ENCODE assay signal across 21 mouse cellular contexts in genomic region chr17:85098677-85099323, GRCm38 (mm10). TPM values are rescaled to one million over a fixed set of nuclear protein-coding genes. Genes with fewer than 3 reads are reported as not detected.
DNase-seq lines count a peak whose midpoint lies in the region; ATAC-seq lines count a peak whose summit lies in the region.
"Had no signal": no experiment of that assay in that cellular context is flagged by ENCODE, and none has a peak within 500 bp of the region (broad histone marks: within the 10 kb centered on the region; RNA-seq: fewer than 3 reads in every experiment).

No protein-coding gene starts in this region.

- no peak overlapping the region for H3K27ac ChIP-seq in heart, embryonic 10.5 days
- H3K27ac ChIP-seq in forebrain, embryonic 12.5 days: no peak overlapping the region
- H3K27ac ChIP-seq: layer of hippocampus, adult 2 months; limb, embryonic 10.5 days; macrophage had no signal

- H3K4me1 ChIP-seq in heart, embryonic 10.5 days: 0 out of 2 replicates have a peak, but pooled peaks cover 2% of the 10 kb centered on the region
- H3K4me1 ChIP-seq in forebrain, embryonic 12.5 days: no peaks in the 10 kb centered on the region
- H3K4me1 ChIP-seq: limb, embryonic 10.5 days had no signal

- H3K9me3 ChIP-seq in heart, embryonic 10.5 days: no peaks in the 10 kb centered on the region
- 0 out of 2 replicates have a peak, but pooled peaks cover 6% of the 10 kb centered on the region for H3K9me3 ChIP-seq in forebrain, embryonic 12.5 days
- H3K9me3 ChIP-seq: limb, embryonic 10.5 days had no signal

- no peak overlapping the region for H3K4me3 ChIP-seq in heart, embryonic 10.5 days
- no peak overlapping the region for H3K4me3 ChIP-seq in forebrain, embryonic 12.5 days (replicated peaks)
- H3K4me3 ChIP-seq: layer of hippocampus, adult 2 months; limb, embryonic 10.5 days; myocyte had no signal

- DNase-seq in spleen, adult 12 weeks (ENCODE audit: low spot score): peak; percentile 50
- DNase-seq in spleen, postnatal 14 days (ENCODE audit: low spot score in 2 of 2): no peak
- peak; percentile 6 for DNase-seq in Muller cell, postnatal 12 days (ENCODE audit: inconsistent ontology term)
- DNase-seq in thymus, postnatal 36 days: no peak
- no peak for DNase-seq in heart, embryonic 10.5 days (ENCODE audit: low spot score)
- DNase-seq: adrenal gland, adult 8-10 months; cerebellum, adult 9-11 months; gastrocnemius, postnatal 25 days; heart, postnatal 14 days; kidney, adult 11 months; kidney, postnatal 10 days; lung, adult 2 months; midbrain, embryonic 14.5 days; retina, postnatal 1 day had no signal

- WGBS in heart, embryonic 10.5 days: 82% methylated on average over 7 of the region's 7 CpGs
- 90% methylated on average over 7 of the region's 7 CpGs for WGBS in forebrain, embryonic 12.5 days

- peaks cover 24% of the 10 kb centered on the region for H3K36me3 ChIP-seq in heart, embryonic 10.5 days
- peaks cover 25% of the 10 kb centered on the region for H3K36me3 ChIP-seq in forebrain, embryonic 12.5 days (replicated peaks)

- no peak overlapping the region for H3K9ac ChIP-seq in forebrain, embryonic 12.5 days

- ATAC-seq in erythroid progenitor cell, adult 5-6 weeks (replicated peaks; ENCODE audit: low FRiP score, poor library complexity, severe bottlenecking): peak; percentile 85
- ATAC-seq in forebrain, embryonic 12.5 days (ENCODE audit: low FRiP score): no peak
- ATAC-seq: hindbrain, embryonic 16.5 days had no signal

- H3K27me3 ChIP-seq in heart, embryonic 10.5 days (ENCODE audit: insufficient read depth, poor library complexity, severe bottlenecking): no peaks in the 10 kb centered on the region
- no peaks in the 10 kb centered on the region for H3K27me3 ChIP-seq in forebrain, embryonic 12.5 days

- H3K4me2 ChIP-seq in forebrain, embryonic 12.5 days: no peak overlapping the region

RNA-seq across cellular contexts. Expression of gene Camkmt, which starts 8.4 kb away (rescaled TPM):
- total RNA-seq in erythroid progenitor cell, adult 5-6 weeks (2015; ENCODE audit: low replicate concordance): 2.9 TPM in 1 of 2 replicates, not detected in the other
- 5.0 and 6.2 TPM in 2 replicates for total RNA-seq in erythroid progenitor cell, adult 5-6 weeks (2017; ENCODE audit: low replicate concordance)
- polyA plus RNA-seq in heart, embryonic 10.5 days (2016; fragmentation: Nextera tagmentation; extraction: Ambion mirVana): 7.7 and 8.4 TPM in 2 replicates
- polyA plus RNA-seq in forebrain, embryonic 12.5 days (2016; fragmentation: Nextera tagmentation; extraction: Ambion mirVana): 13.7 and 16.0 TPM in 2 replicates

RNA-seq across cellular contexts. Expression of gene Prepl, which starts 8.8 kb away (rescaled TPM):
- 14.1 and 23.1 TPM in 2 replicates for total RNA-seq in erythroid progenitor cell, adult 5-6 weeks (2015; ENCODE audit: low replicate concordance)
- 2.8 and 8.2 TPM in 2 replicates for total RNA-seq in erythroid progenitor cell, adult 5-6 weeks (2017; ENCODE audit: low replicate concordance)
- 21.8 and 27.3 TPM in 2 replicates for polyA plus RNA-seq in heart, embryonic 10.5 days (2016; fragmentation: Nextera tagmentation; extraction: Ambion mirVana)
- polyA plus RNA-seq in forebrain, embryonic 12.5 days (2016; fragmentation: Nextera tagmentation; extraction: Ambion mirVana): 47.2 and 51.7 TPM in 2 replicates

Comparison
In these comparisons a context has a peak if more than half of its experiments do, and no peak if none do; other contexts are left out.
1. DNase-seq: peak in spleen, adult 12 weeks (single experiment) and Muller cell, postnatal 12 days (single experiment); none in spleen, postnatal 14 days (0 of 2), thymus, postnatal 36 days (0 of 2) and heart, embryonic 10.5 days (single experiment).